Mouse (Mus musculus) CH12.LX (cell line): ENCODE measurements at regions not wholly inside any gene's neighbourhood (a gene's known extent, or its start where the extent isn't known, plus 50 kb on each side); places are given as distances from the start of the nearest gene placed in this dataset.

Experiments used
- CHD1 ChIP-seq: IDR thresholded peaks from 2 replicates; pipeline ENCODE4 v1.6.1; 2012; ENCODE audit warnings: low read depth, low read length, improper control_type of control experiment, inconsistent platforms
- CTCF ChIP-seq, 2 experiments: IDR thresholded peaks in 1 of 2; conservative IDR thresholded peaks in 1 of 2; 2 replicates each; pipeline ENCODE4 v1.5.1; 2011 to 2012; ENCODE audit warnings: low read depth in 2 of 2, low read length in 2 of 2, improper control_type of control experiment in 1 of 2, inconsistent platforms in 1 of 2, mild to moderate bottlenecking in 1 of 2, moderate library complexity in 1 of 2
- E2F4 ChIP-seq: IDR thresholded peaks from 2 replicates; pipeline ENCODE4 v1.6.1; 2011; ENCODE audit warnings: low read depth, low read length, improper control_type of control experiment; ENCODE audit not compliant: insufficient replicate concordance
- ELF1 ChIP-seq: IDR thresholded peaks from 2 replicates; pipeline ENCODE4 v1.6.1; 2014; ENCODE audit warnings: low read depth, mild to moderate bottlenecking, inconsistent platforms, low read length, improper control_type of control experiment
- EP300 ChIP-seq: IDR thresholded peaks from 2 replicates; pipeline ENCODE4 v1.6.1; 2011; ENCODE audit warnings: low read length, improper control_type of control experiment
- HCFC1 ChIP-seq: IDR thresholded peaks from 2 replicates; pipeline ENCODE4 v1.6.1; 2012; ENCODE audit warnings: low read depth, mild to moderate bottlenecking, inconsistent platforms, low read length, improper control_type of control experiment
- KAT2A ChIP-seq: IDR thresholded peaks from 2 replicates; pipeline ENCODE4 v1.6.1; 2012; ENCODE audit warnings: low read length, improper control_type of control experiment, inconsistent platforms; ENCODE audit not compliant: insufficient replicate concordance
- MAFK ChIP-seq: IDR thresholded peaks from 2 replicates; pipeline ENCODE4 v1.6.1; 2011; ENCODE audit warnings: low read length, improper control_type of control experiment; ENCODE audit not compliant: insufficient replicate concordance
- NRF1 ChIP-seq: IDR thresholded peaks from 2 replicates; pipeline ENCODE4 v1.6.1; 2014; ENCODE audit warnings: low read depth, mild to moderate bottlenecking, inconsistent platforms, low read length, improper control_type of control experiment, moderate library complexity
- POLR2AphosphoS2 ChIP-seq: IDR thresholded peaks from 2 replicates; pipeline ENCODE4 v1.6.1; 2011; ENCODE audit warnings: low read depth, low read length, improper control_type of control experiment
- SIN3A ChIP-seq: IDR thresholded peaks from 2 replicates; pipeline ENCODE4 v1.6.1; 2012; ENCODE audit warnings: low read length, improper control_type of control experiment, inconsistent platforms
- ZC3H11A ChIP-seq: IDR thresholded peaks from 2 replicates; pipeline ENCODE4 v1.6.1; 2012; ENCODE audit warnings: low read depth, mild to moderate bottlenecking, inconsistent platforms, low read length, improper control_type of control experiment

GRCm38 (mm10) chr2:173454741-173455140 is 67.6 kb upstream of the 1700021F07Rik start:
- TF ChIP-seq CHD1 = no peak
- TF ChIP-seq KAT2A = no peak
- no peak for TF ChIP-seq ELF1
- TF ChIP-seq SIN3A = no peak
- no peak for TF ChIP-seq CTCF (conservative IDR thresholded peaks at IDR 0.05 in 1 of 2, IDR thresholded peaks at IDR 0.05 in 1 of 2; ENCODE audit: low read depth in 2 of 2, low read length in 2 of 2)
- no peak for TF ChIP-seq E2F4
- no peak for TF ChIP-seq HCFC1
- TF ChIP-seq ZC3H11A = no peak
- no peak for TF ChIP-seq POLR2AphosphoS2
- no peak for TF ChIP-seq EP300
- TF ChIP-seq MAFK = no peak
- no peak for TF ChIP-seq NRF1
